Mouse (Mus musculus) 416B (cell line): ENCODE measurements around the gene Prpf18.
"Not testable (repeated sequence)": the region's sequence is repeated elsewhere in the genome, so short reads cannot be mapped to it uniquely, and the experiment has no call there.

Source experiments
- DNase-seq: peaks from one replicate; pipeline ENCODE4 v3.0.0; 2011; ENCODE audit warnings: low read depth

Prpf18 gene

DNA sequence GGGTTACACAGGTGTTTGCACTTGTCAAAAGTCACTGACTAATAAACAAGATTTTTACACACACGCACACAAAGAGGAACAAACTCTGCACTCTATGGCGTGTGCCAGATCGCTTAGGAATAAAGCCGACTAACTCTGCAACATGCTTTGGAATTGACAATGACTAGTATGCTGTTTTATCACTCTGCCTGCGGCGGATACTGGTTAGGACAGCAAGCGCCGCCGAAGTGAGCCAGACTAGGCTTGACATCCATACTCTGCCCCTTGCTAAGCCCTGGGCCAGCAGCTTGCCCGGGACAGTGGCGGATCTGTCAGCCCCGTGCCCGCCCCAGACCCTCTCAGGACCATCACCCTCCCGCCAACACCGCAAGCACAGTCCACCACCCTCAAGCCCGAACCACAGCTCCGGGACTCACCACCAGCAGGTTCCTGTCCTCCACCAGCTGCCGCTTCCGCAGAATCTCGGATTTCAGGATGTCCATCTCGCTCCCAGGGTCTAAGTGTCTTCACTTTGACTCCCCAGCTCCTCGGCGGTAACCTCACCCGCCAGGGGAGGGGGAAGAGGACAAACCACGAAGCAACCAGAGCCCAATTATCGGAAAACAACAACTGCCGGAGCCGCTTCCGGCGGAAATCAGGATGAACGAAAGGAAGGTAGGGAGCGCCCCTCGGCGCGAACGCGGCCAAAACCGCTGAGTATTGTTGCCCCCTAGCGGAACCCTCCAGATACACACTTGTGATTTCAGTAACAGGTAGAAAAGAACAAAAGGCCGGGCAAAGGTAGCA, at the start of gene Prpf18:
Gene Prpf18, minus strand, starts transcription at position 614 of the 786 bp plus-strand sequence.
- DNase-seq: peak; percentile 97

DNA sequence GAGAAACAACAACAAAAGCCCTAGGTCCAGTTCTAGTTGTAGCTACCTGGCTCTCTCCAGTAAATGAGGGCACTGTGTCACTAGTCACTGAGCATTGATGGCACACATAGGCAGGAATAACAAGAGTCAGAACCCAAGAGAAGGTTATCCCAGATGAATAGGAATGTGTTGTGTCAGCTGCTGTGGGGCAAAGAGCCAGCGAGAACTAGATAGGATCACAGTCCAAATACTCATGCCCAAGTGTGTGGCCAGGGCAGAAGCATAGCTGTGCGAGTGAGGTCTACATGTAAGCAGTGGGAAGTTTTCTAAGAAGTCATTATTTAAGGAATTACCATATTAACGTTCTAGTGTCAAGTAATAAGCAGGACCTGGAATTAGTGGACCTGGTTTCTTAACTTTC, 28.0 kb upstream of the Prpf18 start:
- no peak for DNase-seq

DNA sequence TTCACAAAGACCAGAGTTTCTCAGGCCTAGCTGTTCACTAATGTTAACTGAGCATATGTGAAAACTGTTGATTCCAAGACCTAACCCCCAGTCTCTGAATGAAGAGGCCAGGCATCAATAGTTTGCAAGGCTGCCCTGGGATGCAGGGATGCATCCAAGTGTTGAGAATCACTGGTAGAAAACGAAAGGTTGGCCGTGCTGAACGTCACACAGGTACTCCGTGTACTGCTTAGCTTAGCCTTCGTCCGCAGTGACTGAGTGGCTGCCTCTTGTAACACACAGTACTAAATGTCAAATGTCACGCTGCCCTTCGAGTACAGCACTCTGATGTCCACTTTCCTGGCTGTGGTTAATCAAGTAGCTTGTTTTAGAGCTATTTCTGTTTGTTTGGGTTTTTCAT, 19.7 kb upstream of the Prpf18 start:
- no peak for DNase-seq

DNA sequence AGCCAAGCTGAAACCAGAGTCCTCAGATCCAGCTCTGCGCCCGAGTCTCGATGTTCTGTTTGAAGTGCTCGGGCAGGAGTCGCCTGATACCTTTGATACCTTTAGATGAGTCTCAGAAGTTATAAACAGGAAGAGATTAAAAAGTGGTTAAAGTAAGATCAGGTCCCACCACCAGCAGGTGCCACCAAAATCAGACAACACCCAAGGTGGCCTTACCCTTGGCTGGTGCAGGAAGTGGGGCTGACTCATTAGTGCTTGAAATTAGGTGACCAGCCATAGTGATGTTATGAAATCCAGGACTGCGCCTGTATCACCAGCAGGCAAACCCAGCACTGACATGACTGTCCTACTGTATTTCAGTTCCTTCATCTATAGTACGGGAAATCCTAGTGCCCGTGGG, 17.8 kb upstream of the Prpf18 start:
- DNase-seq: no peak

DNA sequence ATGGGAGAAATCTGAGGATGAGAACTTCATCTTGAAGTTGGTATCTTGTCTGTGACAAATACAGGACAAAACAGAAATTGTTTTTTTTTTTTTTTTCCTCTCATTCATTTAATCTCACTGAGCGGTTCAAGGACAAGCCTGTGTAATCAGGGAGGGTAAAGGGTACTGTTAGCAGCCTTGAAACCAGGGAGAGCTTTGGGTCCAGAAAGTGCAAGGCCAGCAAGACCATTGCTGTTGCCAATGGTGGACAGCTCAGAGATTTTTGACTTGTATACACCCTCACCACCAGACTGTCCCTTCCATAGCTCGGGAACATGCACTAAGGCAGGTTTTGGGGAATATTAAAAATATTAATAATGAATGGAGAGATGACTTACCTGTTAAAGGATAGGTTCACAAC, 16.7 kb upstream of the Prpf18 start:
- DNase-seq: no peak

DNA sequence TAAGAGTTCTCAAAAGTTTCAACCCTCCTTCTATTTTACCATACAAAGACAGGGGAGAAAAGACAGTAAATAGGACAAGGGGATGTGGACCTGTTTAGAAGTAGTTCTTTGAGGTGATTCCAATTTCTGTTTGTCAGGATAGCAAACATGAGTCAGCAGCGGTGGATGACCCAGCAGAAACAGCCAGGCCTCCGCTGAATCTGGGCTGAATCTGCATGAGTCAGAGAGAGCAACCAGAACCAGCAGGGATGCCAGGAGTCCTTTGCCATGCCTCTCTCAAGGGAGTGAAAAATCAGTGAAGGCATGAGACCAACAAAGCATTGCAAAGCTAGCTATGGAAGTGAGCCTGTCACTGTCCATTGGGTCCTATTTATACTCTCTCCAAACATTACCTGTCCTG, 8.8 kb upstream of the Prpf18 start:
- DNase-seq: peak; percentile 36

DNA sequence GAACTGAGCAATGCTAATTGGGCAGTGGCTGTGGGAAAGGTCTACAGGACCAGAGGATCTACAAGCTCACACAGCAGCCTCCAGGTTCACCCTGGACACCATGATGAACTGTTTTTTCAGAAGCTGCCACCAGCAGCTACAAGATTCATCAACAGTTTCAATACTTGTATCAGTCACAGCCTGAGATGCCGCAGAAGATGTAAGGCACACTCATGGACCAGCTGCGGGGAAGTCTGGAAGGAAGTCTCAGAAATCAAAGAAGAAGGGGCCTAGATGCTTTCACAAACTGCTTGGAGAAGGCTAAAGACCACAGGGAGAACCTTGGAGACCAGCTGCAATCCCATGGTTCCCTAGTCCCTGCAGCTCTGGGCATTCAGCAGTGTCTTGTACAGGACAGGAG, 2.3 kb downstream of the Prpf18 start:
- no peak for DNase-seq

DNA sequence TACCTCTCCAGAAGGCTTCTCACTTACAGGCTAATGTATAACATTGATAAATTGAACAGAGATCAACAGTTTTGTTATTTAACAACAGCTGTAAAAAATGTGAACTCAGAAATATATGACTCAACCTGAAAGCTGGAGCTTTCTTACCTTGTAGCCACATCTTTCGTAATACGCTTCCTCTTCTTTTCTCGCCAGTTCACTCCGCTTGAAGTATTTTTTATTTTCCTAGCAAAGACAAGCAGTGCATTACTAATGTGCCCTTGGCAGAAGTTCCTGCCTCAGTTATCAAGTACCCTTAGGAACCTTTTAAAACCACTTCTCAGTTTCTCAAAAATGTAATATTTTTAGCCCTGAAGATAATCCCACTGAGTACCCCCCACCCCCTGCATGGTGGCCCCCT, 3.8 kb downstream of the Prpf18 start:
- DNase-seq: peak; percentile 66

DNA sequence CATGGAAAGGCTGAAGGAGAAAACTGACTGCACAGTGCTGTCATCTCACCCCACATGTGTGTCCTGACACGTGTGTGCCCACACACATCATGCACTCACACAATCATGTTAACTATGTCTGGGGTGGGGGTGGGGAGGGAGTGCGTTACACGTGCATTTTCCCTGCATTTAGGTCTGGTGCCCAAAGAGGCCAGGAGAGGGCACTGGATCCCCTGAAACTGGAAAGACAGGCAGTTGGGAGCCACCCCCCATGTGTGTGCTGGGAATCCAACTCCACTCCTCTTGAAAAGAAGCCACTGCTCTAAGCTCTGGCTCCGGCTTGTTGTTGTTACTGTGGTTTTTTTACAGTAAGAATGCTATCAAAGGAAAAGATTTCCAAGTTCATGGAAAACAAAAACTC, 6.8 kb downstream of the Prpf18 start:
- no peak for DNase-seq

DNA sequence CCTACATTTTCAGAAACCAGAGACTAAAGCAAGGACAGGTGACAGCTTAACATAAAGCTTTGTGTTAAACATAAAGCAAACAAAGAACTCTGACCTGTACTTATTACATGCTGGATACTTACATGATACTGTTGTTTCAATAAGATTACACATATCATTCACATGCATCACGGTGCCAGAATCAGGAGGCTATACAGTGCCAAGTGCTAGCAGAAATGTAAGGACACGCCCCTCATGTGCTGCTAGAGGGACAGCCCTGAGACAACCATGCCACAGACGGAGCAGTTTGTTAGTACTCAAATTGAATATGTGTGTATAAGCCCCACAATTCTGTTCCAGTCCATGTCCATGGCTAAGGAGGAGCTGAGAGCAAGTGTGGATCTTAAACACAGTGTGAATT, 13.7 kb downstream of the Prpf18 start:
- DNase-seq: no peak

DNA sequence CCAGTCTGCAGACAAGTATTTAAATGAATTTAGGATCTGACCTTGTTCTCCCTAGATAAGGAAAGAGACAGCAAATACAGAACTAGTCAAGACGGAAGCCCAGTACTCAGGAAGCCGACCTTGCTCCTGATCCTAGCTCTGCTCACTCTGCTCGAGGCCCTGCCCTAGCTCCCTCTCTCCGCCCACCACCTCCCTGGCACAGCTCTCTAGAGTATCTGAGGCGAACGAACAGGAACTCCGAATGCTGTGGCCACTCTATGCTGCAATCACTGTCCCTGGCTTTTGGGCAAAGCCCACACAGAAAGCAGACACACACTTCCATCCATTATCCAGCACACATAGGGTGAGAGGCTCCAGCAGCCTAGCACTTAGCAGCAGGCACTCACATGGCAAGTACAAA, 15.3 kb downstream of the Prpf18 start:
- no peak for DNase-seq

DNA sequence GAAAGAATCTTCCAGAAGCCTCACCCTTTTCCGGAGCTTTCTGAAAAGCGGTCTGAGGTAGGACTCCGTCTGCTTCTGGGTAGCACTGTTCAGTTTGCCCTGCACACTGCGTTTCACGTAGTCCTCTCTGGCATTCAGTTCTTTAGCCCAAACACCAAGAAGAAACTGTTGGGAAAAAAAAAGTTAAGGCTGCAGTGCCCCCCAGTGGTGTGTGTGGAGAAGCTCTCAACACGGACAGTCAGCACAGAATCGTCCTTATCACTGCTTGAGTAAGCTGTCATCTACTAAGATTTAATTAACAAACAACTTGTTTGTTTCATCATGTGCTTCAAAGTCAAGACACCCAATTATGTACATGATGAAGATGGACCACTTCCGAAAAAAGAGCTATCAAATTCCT, 16.1 kb downstream of the Prpf18 start:
- peak; percentile 16 for DNase-seq

DNA sequence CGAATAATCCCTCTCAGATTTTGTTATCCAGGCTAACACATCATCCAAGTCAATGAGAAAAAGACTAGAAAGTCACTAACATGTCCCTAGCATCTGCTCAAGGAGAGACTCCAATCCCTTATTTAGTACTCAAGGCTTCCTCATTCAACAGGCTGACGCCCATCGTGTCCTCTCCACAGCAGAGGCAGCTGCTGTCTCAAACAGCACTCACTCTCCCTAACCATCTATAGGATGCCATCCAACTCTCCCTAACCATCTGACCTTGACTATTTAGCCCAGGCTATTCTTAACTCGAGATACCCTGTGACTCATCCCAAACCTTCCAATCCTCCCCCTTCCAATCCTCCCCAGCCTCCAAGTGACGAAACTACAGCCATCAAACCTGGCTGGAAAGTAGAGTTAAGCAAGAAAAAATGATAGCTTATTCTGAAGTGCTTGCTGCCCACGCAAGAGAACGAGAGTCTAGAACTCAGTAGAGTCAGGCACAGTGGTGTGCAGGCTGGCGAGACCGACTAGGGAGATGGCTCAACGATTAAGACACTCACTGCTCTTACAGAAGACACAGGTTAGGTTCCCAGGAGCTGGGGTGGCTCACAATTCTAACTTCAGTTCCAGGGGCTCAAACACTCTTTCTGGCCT, 21.6 kb downstream of the Prpf18 start:
- DNase-seq: peak; percentile 7

DNA sequence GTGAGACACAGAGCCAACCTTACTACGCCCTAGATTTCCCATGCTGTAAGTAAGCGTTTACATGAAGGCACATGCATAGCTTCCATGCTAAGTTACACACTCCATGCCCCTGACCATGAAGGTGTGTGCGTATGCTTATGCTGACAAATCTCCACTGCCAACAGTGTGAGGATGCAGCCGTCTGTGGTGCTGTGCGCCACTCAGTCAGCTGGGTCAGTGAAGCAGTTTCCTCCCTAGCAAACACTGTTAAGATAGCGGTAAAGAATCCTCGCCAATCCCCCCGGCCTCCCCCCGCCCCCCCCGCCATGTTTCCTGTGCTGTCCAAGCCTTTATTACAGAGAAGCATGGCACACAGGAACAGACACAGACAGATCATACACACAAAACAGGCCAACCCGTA, 22.4 kb downstream of the Prpf18 start:
- peak; percentile 9 for DNase-seq

DNA sequence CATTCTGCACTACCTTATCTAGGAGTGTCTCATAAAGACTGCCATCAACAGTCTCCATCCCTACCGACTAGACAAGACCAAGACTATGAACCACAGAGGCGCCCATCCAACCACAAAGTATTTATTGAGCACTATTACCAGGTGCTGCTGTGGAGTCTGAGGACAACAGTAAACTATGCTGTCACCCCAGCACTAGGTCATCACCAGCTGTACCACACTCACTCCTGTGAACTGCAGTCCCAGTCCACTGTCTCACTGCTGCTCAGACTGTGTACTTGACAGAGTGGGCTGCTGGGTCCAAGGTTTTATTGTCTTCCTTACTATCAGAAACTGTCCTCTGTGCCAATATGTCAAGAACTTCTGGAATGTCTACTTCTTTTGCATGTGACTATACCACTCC, 23.0 kb downstream of the Prpf18 start:
- DNase-seq: no peak

DNA sequence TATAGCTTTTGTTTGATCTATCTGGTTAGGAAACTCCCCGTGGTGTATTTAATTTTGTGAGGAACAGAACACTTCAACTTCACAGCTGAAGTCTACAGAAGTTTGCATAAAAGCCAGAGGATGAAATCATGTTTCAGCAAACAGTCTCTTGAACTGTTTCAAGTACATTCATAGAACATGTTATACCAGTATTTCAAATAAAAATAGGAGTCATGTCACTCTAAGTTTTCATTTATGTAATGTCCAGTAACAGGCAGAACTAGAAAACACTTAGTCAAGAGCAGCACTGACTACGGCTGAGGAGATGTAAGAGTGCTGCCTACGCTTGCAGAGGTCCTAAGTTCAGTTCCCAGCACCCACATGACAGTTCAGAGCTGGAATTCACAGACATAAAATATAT, 25.0 kb downstream of the Prpf18 start:
- no peak for DNase-seq

DNA sequence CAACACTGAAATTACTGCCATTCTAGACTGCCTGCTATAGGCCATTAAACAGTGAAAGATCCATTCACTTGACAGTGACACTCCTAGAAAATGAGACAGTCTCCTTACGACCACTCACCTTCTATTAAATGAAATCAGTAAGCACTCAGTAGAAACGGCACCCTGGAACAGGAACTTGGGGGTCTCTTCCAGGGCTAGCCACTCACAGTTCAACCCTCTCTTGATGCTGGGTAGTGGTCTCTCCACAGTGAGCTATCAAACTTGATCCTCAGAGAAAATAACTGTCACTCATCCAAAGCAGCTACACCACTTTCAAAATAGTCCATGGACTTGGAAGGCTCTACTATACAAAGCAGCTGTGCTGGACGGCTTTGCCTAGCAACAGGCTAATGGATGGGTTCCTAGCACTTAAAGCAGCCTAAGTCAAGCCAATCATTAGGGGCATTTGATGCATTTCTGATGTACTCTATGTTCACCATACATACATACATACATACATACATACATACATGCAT, 30.4 kb downstream of the Prpf18 start:
- DNase-seq: no peak

DNA sequence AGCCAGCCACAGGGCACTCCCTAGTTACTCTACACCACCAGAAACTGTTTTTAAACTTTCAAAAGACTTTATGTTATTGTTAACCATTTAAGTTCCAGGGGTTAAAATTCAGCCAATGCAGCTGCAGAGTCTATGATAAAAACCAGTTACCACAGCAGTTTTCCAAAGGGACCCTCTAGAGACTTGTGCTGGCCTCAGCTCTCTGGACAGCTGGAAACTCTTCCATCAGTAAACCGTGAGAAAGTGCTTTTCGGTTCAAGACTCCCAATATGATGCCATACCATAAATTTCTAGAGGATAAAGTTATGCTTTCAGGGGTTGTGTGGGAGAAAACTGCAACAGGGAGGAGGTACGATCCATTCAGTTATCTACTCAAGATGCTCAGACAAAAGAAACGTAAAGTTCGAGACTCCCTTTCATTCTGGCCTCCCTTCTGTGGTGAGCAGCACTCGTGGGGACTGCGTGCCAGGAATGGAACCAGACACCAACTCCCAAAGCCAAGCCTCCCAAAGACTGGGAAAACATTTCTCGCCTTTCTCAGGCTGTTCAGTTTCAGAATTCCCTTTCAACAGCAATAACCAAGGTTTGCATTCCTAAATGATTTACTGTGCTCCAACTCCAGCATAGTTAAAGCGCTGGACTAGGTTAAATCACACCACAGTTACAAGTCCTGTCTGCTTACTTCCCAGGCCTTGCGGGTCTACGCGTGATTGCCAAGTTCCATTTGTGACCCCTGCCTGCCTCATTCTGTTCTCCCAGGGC, 31.1 kb downstream of the Prpf18 start:
- no peak for DNase-seq

DNA sequence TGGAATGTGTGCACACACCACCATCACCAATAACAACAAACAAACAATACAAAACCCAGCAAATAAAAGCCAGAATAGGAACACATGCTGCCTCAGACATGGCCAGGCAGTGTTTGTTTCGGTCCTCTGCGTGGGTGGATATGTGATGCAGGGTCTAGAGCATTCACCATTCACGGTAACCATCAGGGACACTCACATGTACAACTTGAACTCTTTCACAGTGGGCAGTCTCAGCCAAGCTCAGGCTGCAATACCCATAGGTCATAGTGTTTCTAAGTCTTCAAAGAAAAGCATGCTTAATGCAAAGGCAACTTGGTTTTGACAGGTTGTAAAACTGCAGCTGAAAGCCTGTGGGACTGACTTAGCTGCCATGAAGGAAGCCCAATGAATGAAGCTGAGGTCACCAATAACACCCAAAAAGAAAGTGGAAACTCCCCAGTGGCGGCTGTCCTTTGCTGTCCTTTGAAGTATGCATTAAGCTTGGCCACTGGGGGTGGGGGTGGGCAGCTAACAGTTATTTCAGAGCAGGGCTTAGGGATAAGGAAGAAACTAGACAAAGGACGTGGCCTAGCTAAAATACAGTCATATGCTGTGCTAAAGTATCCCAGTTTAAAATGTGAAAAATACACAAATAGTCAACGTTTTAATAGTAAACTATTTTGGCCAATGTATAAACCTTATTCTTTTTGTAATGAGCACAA, 31.9 kb downstream of the Prpf18 start:
- no peak for DNase-seq

DNA sequence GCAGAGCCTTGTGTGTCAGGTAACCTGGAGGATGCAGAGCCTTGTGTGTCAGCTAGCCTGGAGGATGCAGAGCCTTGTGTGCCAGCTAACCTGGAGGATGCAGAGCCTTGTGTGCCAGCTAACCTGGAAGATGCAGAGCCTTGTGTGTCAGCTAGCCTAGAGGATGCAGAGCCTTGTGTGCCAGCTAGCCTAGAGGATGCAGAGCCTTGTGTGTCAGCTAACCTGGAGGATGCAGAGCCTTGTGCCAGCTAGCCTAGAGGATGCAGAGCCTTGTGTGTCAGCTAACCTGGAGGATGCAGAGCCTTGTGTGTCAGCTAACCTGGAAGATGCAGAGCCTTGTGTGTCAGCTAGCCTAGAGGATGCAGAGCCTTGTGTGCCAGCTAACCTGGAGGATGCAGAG, 32.8 kb downstream of the Prpf18 start:
- not testable (repeated sequence) for DNase-seq

DNA sequence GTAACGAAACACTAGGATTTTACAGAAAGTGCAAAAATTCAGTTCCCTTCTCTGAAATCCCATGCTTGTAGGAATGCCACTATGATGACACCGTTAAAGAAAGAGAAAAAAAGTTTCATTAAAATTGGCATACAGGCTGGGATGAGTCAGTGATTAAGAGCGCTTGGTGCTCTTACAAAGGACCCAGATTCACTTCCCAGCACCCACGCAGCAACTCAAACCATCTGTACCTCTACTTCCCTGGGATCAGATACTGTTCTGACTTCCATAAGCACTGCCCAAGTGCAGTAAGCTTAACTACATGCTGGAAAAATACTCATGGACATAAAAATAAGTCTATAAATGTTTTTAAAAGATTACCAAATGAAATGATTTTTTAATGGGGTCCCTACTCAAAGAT, 34.9 kb downstream of the Prpf18 start:
- DNase-seq: no peak

DNA sequence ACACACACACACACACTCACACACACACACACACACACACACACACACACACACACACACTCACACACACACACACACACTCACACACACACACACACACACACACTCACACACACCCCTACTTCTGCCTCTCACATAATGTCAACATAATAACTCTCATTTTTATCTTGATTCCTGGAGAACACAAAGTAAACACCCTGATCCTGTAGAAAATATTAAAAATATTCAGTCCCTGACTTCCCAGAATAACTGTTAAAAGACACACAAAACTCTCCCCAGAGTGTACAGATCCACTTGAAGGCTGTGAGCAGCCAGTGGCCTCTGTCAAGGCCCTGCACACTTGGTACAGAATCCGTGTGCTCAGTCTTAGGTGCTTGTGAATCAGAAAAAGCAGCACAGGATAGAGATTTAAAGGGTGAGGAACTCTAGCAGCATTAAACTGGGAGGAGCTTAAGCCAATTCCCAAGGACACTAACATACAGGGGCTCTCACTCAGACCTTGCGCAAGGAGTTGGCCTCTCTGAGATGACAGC, 36.8 kb downstream of the Prpf18 start:
- DNase-seq: peak; percentile 35
